Mouse (Mus musculus) gastrocnemius, adult 8-10 months (tissue): ENCODE data around the gene Smagp. TPM values are rescaled to one million over a fixed set of nuclear protein-coding genes. Genes with fewer than 3 reads are reported as not detected.
A peak's percentile ranks its signal among the peaks of the same experiment; 100 is the strongest.
"Not testable (repeated sequence)": the region's sequence is repeated elsewhere in the genome, so short reads cannot be mapped to it uniquely, and the experiment has no call there.

ENCODE experiments used
- DNase-seq, 2 experiments: peaks; one replicate each; pipeline ENCODE4 v3.0.0; 2022; ENCODE audit warnings: low spot score in 2 of 2
- total RNA-seq, 4 experiments: library from RNA; stranded (reverse); gene quantifications; 2 replicates each; pipeline ENCODE4 v1.2.4; 2022

The Smagp gene
- total RNA-seq, 4 experiments from 2014 or later, result 1.6 to 4.0 (median 2.1) TPM

GRCm38 (mm10) chr15:100627774-100628370, 8.9 kb downstream of the Smagp start:
- no peak for DNase-seq

GRCm38 (mm10) chr15:100627287-100627686, 9.5 kb downstream of the Smagp start:
- no peak for DNase-seq

GRCm38 (mm10) chr15:100624435-100624834, 12.3 kb downstream of the Smagp start:
- DNase-seq, result no peak

- DNase-seq, result no peak
Observed at GRCm38 (mm10) chr15:100623754-100624153, 13.0 kb downstream of the Smagp start.

- DNase-seq, result no peak
Observed at GRCm38 (mm10) chr15:100622164-100622563, 14.6 kb downstream of the Smagp start.

- not testable (repeated sequence) for DNase-seq
Observed at GRCm38 (mm10) chr15:100621671-100622070, 15.1 kb downstream of the Smagp start.

GRCm38 (mm10) chr15:100619200-100619599, 17.5 kb downstream of the Smagp start:
- no peak for DNase-seq

GRCm38 (mm10) chr15:100616221-100616620, 20.5 kb downstream of the Smagp start:
- no peak for DNase-seq

- DNase-seq, result peak; percentile 73 to 84
Observed at GRCm38 (mm10) chr15:100615825-100616220, 20.9 kb downstream of the Smagp start.

GRCm38 (mm10) chr15:100614996-100615824, 21.5 kb downstream of the Smagp start, which contains the start of gene Dazap2:
Gene Dazap2 (plus strand): TSS chr15:100615349.
- peak; percentile 96 to 98 for DNase-seq

GRCm38 (mm10) chr15:100614218-100614995, 22.3 kb downstream of the Smagp start:
- DNase-seq, result no peak

GRCm38 (mm10) chr15:100613584-100613983, 23.2 kb downstream of the Smagp start:
- DNase-seq, result peak; percentile 52 to 60

- DNase-seq, result no peak
Observed at GRCm38 (mm10) chr15:100612432-100612831, 24.3 kb downstream of the Smagp start.

- DNase-seq, result no peak
Observed at GRCm38 (mm10) chr15:100611951-100612350, 24.8 kb downstream of the Smagp start.

GRCm38 (mm10) chr15:100606677-100607076, 30.1 kb downstream of the Smagp start:
- DNase-seq, result not testable (repeated sequence)

- no peak for DNase-seq
Observed at GRCm38 (mm10) chr15:100601669-100602068, 35.1 kb downstream of the Smagp start.

- no peak for DNase-seq
Observed at GRCm38 (mm10) chr15:100600696-100601272, 36.0 kb downstream of the Smagp start.

GRCm38 (mm10) chr15:100600047-100600695, 36.6 kb downstream of the Smagp start:
- DNase-seq, result peak; percentile 36 to 59

- peak; percentile 24 to 30 for DNase-seq
Observed at GRCm38 (mm10) chr15:100599276-100600046, 37.3 kb downstream of the Smagp start, which contains the start of gene Pou6f1. Gene Pou6f1 (minus strand): TSS chr15:100599984.

- peak in 1 of 2 experiments; percentile 23 for DNase-seq
Observed at GRCm38 (mm10) chr15:100598883-100599275, 37.9 kb downstream of the Smagp start.
